Mouse (Mus musculus): ENCODE measurements around the gene B130006D01Rik.

The B130006D01Rik gene

DNA sequence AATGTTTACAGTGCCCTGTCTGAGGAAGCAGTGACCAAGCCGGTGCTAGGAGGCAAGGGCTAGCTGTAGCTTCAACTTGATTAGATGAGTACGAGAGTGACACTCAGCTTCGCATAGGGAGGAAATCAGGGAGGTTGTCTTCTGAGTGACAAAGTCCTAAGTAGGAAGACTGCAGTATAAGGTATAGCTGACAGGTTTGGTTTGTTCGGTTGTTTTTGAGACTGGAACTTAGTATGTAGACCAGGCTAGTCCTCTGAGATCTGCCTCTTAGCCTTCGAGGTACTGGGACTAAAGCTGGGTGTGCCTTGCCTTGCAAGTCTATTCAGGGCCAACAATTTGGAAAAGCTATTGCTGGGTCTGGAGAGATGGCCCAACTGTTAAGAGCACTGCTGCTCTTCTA lies at the start of gene B130006D01Rik:
Gene B130006D01Rik (plus strand): TSS at position 301 of the 400 bp plus-strand sequence.
- no peak for DNase-seq

DNA sequence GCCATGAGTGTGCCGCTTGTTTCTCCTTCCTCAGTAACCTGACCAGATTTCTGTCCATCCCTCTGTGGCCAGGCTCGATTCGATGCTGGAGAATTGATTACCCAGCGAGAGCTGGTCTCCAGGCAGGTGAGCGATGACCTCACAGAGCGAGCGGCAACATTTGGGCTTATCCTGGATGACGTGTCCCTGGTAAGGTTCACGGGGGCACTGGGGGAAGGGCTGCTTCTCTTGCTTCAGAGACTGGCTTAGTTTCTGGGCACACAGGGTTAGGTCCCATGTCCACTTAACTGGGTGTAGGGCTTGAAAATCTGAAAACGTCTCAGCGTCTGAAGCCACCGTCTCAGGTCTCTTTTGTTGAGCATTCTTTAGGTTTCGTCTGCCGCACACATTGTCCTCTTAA lies 47.9 kb upstream of the B130006D01Rik start:
- no peak for DNase-seq

DNA sequence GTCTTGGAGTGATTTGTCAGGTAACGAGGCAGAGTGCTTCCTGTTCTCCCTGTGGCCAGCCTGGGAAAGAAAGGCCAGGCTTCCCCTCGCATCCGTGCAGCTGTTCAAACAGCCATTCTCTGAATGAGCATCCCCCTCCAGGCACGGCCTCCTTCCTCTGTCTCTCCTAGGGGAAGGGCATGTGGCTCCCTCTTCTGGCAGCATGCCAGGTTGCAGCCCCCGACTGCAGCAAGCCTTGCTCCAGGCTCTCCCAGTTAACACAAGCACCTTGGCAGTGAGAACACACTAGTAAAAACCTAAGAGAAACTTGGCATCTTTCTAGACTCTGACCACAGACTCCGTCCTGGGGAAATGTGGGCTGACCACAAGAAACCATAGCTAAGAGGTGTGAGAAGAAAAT lies 47.1 kb upstream of the B130006D01Rik start:
- DNase-seq, result peak; percentile 87

DNA sequence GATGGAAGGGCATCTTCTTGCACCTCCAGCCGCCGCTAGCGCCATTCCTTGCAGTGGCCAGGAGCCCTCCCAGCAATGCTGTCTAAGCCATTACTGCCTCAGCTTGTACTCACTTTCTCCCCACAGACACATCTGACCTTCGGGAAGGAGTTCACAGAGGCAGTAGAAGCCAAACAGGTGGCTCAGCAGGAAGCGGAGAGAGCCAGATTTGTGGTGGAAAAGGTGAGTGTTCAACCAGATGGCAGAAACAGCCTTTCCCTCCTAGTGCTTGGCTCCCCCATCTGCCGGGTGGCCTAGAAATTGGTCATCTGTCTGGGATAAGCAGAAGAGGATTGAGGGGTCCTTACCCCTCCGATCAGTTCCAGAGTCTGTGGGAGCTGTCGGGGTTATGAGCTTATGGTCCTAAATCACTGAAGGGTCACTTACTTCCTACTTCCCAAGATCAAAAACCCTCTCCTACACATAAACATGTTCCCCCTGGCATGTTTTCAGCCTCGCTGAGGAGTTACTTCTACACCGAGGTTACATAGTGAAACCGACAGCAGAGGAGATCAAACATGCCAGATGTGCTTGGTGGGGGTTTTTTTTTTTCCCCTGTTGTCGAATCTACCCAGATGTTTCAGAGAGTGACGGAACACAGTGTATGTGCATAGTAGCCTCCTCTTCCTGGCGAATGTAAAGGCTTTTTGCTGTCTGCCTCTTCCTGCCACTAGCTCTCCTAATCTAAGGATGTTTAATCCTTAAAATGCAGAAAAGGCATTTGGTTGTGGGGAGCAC lies 45.3 kb upstream of the B130006D01Rik start:
- DNase-seq, result no peak

DNA sequence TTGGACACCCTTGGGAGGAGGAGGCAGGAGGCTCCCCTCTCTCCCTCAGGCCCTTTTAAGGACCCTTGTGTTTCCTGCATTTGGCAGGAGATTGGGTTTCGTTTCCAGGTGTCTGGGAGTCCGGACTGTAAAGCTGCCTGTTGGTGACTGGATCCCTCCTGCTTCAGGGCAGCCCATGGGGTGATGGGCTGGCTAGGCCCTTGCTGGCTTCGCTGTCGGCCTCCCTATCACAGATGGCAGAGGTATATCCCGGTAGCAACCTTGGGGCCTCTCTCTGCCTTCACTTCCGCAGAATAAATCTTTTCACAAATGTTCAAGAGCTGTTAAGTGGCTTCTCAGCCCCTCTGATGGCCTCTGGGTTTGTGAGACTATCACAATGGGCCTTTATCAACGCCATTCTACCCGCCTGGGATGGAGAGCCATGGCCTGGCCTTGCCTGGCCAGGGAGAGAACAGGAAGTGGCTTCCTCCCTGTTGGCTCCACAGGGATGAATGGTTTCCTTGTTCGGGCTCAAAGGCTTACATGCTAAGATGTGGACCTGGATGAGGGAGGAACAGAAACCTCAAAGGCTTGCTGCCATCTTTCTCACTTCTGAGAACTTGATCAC lies 41.3 kb upstream of the B130006D01Rik start:
- no peak for DNase-seq

DNA sequence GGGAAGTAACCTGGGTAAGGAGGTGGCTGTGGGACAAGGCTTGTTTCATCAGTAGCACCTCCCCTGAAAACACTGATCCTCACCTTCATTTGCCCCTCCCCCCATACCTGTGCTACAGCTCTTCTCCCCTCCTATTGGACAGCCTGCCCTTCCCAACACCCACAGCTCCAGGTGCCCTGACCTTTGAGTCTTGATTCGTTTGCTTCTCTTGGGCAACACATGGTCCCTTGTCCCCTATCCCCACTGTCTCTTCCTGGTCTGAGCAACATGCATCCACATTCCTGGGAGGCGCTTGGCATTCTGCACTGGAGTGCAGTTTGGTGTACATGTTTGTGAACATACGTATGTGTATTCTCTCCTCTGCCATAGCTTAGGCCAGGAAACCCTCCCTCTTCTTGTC lies 40.4 kb upstream of the B130006D01Rik start:
- DNase-seq, result no peak

DNA sequence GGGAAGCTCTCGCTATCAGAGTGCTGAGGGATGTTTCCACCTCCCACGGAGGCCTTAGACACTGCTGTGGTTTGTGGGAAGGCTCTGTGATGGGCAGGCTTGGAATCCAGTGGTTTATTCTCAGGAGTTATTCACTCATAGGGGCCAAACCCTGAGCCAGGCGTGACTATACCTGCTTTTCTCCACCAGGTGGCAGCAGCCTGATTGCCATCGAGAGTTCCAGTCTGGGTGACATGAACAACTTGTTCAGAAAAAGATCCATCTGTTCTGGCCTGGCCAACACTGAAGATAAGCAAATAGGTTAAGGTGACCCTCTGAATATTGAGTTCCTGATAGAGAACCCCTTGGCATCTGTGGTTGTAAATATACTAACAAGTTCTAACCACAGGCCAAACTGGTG lies 37.4 kb upstream of the B130006D01Rik start:
- DNase-seq, result peak; percentile 86

DNA sequence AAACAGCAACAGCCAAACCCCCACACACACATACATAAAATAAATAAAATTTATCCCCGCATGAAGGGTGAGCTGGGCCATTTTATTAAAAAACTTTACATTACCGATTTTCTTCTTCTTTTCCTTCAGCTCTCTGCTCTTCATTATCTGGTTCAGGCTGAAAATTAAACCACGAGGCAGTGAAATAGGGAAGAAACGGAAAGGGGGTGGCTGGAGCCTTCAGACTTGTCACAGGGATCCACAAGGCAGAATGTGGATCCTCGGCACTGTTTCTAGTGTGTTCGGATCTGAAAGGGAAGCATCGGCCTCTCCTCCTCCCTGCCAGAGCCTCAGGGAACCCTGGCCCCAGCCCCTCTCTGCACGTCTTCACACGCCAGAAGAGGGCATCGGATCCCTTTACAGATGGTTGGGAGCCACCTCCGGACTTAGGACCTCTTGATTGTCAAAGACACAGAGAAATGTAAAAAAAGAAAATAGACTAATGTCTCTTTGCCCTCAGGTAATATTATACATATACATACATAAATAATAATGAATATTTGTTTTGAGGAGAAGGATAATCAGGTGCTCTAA lies 36.2 kb upstream of the B130006D01Rik start:
- DNase-seq, result peak; percentile 53

DNA sequence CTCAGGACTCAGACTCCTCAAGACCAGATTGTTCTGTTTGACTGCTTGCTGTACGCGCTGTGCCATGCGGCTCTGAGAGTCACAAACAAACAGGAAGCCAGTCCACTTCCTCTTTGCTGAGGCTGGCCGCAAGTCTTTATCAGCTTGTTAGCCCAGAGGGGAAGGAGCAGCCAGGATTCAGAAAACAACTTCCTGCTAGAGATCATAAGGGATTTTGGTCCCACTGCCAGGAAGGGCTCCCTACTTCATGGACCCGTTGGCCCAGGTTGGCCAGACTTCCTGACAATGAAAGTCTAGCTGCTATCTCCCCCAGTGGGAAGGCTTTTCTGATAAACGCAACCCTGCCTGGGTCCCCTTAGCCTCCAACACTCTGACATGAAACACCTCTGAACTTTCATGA lies 34.9 kb upstream of the B130006D01Rik start:
- peak; percentile 65 for DNase-seq

DNA sequence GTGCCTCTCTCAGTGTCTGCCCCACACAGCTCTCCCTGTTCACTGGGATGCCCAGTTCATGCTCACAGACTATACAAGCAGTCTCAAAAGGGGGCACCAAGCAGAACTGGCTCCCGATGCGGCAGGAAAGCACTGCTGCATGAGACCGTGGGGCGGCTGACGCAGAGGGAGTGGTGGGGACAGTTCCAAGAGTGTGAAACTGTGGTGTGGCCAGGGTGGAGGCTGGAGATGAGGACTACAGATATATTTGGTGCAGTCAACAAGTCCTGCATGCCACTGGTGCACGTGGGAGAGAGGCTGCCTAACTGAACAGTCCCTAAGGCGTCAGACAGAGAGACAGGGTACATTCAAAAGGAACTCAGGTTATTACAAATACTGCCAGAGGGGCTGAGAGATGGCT lies 34.4 kb upstream of the B130006D01Rik start:
- DNase-seq, result no peak

DNA sequence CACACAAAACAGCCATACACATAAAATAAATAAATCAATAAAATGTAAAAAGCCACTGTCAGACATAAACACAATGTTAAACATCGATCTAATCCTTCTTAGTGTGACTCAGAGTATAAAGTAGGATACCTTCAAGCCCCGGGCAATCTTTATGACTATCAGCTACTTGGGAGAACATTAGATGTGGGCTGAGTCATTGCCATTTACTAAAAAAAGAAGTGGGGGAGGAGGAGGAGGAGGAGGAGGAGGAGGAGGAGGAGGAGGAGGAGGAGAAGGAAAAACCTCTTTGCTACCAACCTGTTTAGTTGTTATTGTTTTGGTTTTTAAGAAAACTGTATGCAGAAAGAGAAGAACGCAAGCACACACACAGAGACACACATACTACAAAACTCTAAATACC lies 33.8 kb upstream of the B130006D01Rik start:
- DNase-seq, result no peak

DNA sequence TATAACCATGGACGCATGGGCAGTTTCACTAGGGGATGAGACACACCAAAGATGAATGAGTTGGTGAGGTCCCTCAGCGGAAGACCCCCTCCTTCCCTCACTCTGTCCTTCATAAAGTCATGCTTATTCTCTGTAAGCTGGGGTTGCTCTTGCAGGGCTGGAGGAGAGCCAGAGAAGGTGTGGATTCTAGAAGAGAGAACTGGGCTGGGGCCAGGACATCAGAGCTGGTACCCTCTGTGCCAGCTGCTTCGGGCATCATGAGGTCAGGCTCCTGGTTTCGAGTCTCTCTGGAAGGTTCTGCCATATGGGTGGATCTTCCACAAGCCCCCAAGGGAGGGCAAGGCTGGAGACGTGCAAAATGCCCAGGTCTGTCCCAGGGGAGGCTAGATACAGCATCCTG lies 24.8 kb upstream of the B130006D01Rik start:
- DNase-seq, result no peak

DNA sequence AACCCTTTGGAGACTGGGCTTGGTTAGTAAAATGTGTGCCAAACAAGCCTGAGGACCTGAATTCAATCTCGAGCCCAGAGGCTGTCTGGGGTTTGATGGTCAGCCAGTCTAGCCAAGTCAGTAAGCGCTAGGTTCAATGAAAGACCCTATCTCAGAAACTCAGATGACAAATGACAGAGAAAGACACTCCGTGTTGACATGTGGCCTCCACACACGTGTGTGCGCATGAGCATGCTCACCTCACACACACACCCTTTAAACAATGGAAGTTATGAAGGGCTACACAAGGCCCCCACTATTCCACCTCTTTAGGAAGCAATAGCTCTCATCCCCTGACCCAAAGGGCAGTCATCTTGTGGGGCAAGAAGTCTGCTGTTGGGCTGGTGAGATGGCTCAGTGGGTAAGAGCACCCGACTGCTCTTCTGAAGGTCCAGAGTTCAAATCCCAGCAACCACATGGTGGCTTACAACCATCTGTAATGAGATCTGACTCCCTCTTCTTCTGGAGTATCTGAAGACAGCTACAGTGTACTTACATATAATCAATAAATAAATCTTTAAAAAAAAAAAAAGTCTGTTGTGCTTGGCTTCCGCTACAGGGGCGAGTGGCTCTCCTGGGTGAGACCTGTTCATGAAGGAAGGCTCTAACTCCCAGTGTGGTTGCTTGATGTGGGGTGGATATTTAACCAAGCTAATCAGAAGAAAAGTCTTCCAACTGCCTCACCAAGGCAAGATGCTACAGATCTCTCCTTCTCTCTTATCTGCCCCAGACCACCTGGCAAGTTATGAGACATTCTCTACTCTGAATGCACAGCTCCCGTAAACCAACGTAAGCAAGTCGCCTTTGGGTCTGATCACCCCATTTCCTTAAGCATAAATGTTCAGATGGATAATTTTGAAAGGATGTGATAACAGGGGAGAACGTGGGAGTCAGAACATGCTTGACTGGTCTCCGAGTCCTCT lies 22.3 kb upstream of the B130006D01Rik start:
- no peak for DNase-seq

DNA sequence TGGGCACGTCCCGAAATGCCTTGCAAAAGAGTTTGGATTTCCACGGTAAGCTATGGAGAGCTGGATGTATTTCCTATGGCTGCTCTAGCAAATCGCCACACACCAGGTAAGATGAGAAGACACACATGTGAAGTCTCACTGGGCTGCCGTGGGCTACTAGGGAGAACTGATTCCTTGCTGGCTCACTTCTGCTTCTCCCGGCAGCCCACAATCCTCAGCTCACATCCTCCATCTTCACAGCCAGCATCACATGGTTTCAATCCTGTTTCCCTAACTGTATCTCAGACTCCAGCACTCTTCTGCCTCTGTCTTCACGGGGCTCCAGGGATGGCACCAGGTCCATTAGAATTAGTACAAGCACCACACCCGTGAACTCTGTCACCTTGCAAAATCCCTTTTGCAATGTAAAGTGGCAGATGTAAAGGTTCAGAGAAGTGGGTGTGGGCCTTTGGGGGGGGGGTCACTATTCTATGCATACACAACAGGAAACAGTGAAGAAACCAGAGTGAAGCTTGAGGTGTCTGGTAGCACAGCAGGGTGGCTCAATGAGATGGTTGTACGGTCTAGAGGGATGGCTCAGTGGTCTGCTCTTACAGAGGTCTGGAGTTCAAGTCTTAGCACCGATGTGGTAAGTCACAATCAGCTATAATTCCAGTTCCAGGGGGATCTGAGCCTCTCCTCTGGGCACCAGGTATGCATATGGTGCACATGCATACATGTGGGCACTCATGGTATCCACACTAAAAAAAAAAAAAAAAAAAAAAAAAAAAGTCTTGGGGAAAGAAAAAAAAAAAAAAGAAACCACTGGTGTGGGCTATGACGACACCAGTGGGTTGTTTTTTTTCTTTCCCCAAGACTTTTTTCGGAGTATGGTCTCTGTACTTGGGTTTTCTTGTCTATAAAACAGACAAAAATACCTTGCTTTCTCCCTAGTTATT lies 19.1 kb upstream of the B130006D01Rik start:
- no peak for DNase-seq

DNA sequence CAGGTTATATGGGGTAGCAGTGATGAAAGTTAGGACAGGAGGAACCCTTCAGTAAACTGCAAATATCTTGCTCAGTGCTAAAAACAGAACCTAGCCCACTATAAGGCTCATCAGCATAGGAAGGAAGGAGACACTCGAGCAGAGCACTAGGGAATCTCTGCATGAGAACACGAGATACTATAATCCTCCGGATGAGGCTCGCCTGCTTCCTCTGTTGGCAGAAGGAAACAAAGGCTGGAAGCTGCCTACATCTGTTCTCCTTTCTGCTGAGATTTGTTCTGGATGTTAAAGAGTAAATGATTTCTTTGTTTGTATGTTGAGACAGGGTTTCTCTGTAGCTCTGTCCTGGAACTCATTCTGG lies 18.4 kb upstream of the B130006D01Rik start:
- DNase-seq, result no peak

DNA sequence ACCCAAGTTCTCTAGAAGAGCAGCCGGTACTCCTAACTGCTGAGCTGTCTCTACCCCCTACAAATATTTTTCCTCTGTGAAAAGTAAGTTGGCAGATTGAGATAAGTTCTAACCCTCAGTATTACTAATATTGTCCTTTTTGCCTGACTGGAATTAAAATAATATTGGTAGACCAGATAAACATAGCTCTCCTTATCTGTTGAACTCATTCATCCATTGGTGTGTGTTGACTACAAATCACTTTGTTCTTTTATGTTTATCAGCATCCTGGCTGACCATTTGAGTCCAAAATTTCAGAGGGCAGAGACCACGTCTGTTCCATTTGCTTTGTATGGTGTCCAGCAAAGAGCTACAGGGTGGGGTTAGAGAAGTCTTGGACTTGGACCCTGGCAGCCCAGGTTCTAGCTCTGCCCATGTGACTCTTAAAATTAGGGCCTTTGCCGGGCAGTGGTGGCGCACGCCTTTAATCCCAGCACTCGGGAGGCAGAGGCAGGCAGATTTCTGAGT lies 13.8 kb upstream of the B130006D01Rik start:
- DNase-seq, result no peak

DNA sequence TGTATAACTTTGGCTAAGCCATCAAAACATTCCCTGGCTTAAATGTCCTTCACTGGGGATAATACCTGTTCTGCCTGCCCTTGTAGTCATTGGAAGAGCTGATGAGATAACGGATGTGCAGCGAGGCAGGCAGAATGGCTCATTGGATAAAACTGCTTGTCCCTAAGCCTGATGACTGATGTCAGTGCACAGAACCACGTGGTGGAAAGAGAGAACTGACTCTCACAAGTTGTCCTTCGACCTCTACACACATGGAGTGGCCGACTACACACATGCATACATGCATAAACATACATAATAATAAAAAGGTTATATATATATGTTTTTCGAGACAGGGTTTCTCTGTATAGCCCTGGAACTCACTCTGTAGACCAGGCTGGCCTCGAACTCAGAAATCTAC lies 12.9 kb upstream of the B130006D01Rik start:
- no peak for DNase-seq

DNA sequence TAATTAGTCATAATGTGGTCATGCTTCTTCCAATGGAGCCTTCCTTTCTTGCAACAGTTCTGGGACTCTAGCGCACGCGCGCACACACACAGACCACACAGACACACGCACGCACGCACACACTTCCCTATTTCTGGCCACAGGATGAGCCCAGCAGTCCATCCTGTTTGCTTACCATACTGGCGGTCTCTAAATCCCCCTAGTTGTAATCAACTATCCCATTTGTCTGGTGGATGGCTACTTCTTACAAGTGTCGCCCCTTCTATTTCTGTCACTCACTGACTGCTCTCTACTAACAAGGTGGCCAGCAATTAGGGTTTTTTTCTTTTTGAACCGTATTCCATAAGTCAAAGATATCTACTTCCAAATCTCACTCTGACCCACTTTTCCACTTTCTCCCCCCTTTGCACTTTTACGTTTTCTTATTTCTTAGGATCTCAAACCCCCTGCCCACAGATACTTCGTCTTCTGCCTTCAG lies 11.3 kb upstream of the B130006D01Rik start:
- DNase-seq, result peak; percentile 59

DNA sequence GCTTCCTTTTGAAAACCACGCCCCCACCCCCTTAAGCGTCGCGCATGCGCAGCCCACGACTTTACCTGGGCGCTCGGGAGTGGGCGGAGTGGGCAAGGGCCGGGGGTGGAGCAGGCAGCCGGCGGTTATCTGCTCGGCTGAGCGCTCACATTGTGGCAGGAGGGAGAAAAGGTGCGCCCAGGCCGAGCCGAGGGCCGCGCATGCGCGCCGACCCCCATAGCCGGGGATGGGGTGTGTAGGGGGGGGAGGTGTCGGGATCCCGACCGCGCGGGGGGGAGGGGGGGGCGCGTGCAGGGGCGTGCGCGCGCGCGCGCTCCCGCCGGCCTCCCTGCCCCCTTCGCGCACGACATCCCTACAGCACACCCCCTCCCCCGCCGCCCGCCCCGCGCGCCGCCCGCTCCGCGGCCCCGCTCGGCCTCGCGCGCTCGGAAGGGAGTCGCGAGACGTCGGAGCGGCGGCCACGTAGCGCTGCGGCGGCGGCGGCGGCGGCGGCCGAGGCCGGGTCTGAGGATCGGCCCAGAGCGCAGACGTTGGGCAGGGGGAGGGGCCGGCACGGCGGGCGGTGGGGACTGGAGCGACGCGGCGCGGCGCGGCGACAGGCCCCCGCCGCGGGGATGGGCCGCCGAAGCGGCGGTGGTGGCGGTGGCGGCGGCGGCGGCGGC lies 10.7 kb upstream of the B130006D01Rik start, which contains the start of gene Zfp652:
Gene Zfp652 (plus strand): TSS at position 111 of the 662 bp plus-strand sequence.
- peak; percentile 92 for DNase-seq

DNA sequence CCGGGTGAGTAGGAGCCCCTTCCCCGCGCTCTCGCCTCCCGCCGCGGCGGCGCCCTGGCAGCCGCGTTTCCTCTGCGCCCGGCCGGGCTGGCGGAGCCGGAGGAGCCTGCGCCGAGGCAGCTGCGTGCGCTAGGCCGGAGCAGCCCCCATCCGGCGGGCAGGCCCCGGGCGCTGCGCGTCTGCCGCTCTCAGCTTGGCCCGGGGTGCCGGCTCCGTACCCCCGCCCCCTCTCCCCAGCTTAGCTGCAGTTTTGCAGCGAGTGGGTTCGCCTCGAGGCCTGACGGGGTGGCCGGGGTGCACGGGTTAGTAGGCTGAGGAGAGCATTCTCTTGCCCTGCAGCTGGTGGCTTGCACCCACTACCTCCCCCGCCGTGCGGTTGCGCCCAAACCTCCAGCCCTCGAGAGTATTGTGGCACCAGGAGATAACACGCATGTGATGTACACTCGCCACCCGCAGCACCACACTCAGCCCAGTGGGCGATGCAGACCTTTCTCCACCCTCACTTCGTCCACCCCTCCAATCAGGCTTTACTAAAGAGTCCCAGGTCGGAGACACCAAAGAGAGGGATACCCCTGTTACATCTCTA lies 10.1 kb upstream of the B130006D01Rik start:
- DNase-seq, result peak; percentile 73

Measured in kidney, postnatal 10 days (tissue).